Mouse (Mus musculus): Measurements from ENCODE around the gene Slc13a5. TPM values are rescaled to one million over a fixed set of nuclear protein-coding genes. Genes with fewer than 3 reads are reported as not detected.

Gene Slc13a5
- polyA plus RNA-seq, 1 experiment from 2014 or later = 0.46 TPM

DNA sequence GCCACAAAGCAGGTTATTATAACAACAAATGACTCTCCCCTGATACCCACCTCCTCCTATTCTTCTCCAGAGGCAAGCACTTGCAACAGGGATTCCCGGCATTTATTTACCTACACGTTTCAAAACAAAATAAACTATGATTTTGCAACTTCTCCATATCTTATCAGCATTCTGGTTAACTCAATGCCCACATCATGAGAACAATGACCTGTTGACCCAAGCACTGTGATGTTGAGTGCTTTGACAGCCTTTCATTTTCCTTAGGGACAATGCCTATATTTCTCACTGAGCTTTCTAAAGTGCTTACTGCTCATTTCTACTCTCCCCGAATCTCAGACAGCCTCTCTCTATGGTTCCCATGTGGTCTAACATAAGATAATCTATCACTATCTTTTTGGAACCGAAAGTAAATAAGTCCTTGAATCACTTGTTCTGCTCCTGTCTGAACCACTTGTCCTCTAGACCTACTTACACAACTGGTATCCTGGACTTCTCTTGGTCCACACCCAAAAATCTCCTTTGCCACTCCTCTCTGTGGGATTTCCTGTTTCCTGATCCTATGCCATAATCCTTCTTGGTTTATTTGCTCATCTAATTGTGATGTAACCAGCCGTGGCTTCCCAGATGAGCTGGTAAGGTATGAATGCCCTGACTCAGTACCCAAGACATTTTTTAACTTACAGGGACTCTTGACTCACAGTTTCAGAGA is 14.3 kb upstream of the Slc13a5 start:
- no peaks in the 10 kb centered on the region for H3K27me3 ChIP-seq (ENCODE audit: control insufficient read depth, insufficient read depth, low read length)
- DNase-seq (ENCODE audit: low spot score) (no peak), ATAC-seq (ENCODE audit: insufficient read depth, low FRiP score, low TSS enrichment) (no peak)
- no peaks in the 10 kb centered on the region for H3K36me3 ChIP-seq (ENCODE audit: control insufficient read depth, insufficient read depth, low read length)
- WGBS = 90% methylated on average over 5 of the region's 5 CpGs
- H3K4me3 ChIP-seq (ENCODE audit: low read depth, low read length) = no peak overlapping the region
- no peaks in the 10 kb centered on the region for H3K9me3 ChIP-seq (ENCODE audit: control insufficient read depth, low read length)
- H3K4me1 ChIP-seq (ENCODE audit: control insufficient read depth, insufficient read depth, low read length) = no peaks in the 10 kb centered on the region
- no peak overlapping the region for H3K4me2 ChIP-seq (ENCODE audit: low read depth)
- no peak overlapping the region for H3K27ac ChIP-seq (ENCODE audit: low read depth, low read length)
- no peak overlapping the region for H3K9ac ChIP-seq (ENCODE audit: low read length)

DNA sequence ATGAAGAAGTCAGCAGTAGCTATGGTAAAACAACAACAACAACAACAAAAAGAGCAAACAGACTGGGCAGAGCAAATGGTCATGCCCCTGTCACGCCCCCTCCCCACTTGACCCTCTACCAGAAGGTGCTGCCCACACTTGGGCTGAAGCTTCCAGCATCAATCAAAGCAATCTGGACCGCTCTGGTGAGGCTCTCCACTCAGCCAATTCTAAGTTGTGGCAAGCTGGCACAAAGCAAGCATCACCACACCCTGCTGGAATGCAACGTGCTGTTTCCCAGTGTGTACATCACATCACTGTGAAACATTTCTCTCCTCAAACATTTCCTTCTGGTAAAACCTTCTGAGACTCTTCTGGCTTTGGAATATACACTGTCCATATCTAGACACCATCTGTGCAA is 6.3 kb upstream of the Slc13a5 start:
- no peak overlapping the region for H3K27ac ChIP-seq (ENCODE audit: low read depth, low read length)
- no peak overlapping the region for H3K9ac ChIP-seq (ENCODE audit: low read length)
- 75% methylated on average over 3 of the region's 3 CpGs for WGBS
- H3K4me1 ChIP-seq (ENCODE audit: control insufficient read depth, insufficient read depth, low read length) = no peaks in the 10 kb centered on the region
- H3K9me3 ChIP-seq (ENCODE audit: control insufficient read depth, low read length) = no peaks in the 10 kb centered on the region
- no peaks in the 10 kb centered on the region for H3K36me3 ChIP-seq (ENCODE audit: control insufficient read depth, insufficient read depth, low read length)
- ATAC-seq (ENCODE audit: insufficient read depth, low FRiP score, low TSS enrichment) (no peak), DNase-seq (ENCODE audit: low spot score) (no peak)
- H3K4me3 ChIP-seq (ENCODE audit: low read depth, low read length) = no peak overlapping the region
- no peaks in the 10 kb centered on the region for H3K27me3 ChIP-seq (ENCODE audit: control insufficient read depth, insufficient read depth, low read length)
- H3K4me2 ChIP-seq (ENCODE audit: low read depth) = no peak overlapping the region

DNA sequence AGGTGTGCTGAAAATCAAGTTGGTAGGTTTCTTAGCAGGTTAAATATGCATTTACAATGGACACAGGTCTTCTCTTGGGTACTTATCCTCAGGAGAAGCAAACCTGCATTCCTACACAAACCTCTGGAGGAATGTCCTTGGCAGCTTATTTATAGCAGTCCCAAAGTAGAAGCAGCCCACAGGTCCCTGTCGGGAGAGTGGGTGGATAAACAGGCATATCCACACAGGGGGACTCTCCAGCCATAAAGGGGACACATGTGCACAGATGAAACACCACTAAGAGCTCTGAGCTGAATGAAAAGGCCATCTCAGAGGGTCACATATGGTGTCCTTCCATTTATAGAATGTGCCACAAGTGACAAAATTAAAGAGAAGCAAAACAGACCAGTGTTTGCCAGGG is 4.7 kb upstream of the Slc13a5 start:
- no peaks in the 10 kb centered on the region for H3K9me3 ChIP-seq (ENCODE audit: control insufficient read depth, low read length)
- no peaks in the 10 kb centered on the region for H3K4me1 ChIP-seq (ENCODE audit: control insufficient read depth, insufficient read depth, low read length)
- no peak overlapping the region for H3K9ac ChIP-seq (ENCODE audit: low read length)
- H3K27ac ChIP-seq (ENCODE audit: low read depth, low read length) = no peak overlapping the region
- H3K36me3 ChIP-seq (ENCODE audit: control insufficient read depth, insufficient read depth, low read length) = no peaks in the 10 kb centered on the region
- ATAC-seq (ENCODE audit: insufficient read depth, low FRiP score, low TSS enrichment) (no peak), DNase-seq (ENCODE audit: low spot score) (no peak)
- WGBS = 72% methylated on average over 1 of the region's 1 CpGs
- no peak overlapping the region for H3K4me3 ChIP-seq (ENCODE audit: low read depth, low read length)
- no peak overlapping the region for H3K4me2 ChIP-seq (ENCODE audit: low read depth)
- H3K27me3 ChIP-seq (ENCODE audit: control insufficient read depth, insufficient read depth, low read length) = peaks cover 6% of the 10 kb centered on the region

DNA sequence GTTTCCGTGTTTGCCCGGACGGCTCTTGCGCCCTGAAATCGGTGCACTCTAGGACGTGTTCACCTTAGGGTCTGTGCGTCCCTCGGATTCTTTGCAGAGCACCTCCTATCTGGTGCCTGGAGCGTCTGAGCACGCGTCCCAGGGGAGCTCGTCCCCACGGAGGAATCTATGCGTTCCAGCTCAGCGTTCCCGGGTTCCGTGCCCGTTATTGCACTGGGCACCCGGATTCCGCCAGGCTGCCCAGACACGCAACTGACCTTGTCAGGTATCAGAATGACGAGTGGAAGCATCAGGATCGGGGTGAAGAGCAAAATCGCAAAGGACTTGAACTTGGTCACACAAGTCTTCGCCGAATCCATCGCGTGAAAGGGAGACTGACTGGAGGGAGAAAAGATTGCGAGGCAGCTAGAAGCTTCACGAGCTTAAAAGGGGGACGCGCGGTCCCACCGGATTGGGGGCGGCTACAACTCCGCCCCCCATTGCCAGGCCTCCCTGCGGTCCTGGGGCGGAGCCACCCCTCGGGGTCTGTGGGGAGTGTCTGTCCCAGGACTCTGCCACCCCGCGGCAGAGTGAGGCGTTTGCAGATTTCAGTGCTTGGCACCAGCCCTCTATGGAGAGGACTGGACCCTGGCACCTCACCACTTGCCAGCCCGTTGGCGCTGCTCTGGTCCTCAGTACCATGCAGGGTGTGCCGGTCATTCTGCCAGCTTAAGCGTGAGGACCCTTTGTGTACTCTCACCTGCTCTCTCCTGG is 639 bp downstream of the Slc13a5 start:
- WGBS = 1% methylated on average over 46 of the region's 46 CpGs
- H3K27me3 ChIP-seq (ENCODE audit: control insufficient read depth, insufficient read depth, low read length) = peaks cover 29% of the 10 kb centered on the region
- peak overlapping the region; percentile 41 for H3K9ac ChIP-seq (ENCODE audit: low read length)
- H3K4me2 ChIP-seq (ENCODE audit: low read depth) = peak overlapping the region; percentile 74
- DNase-seq (ENCODE audit: low spot score) (peak; percentile 76), ATAC-seq (ENCODE audit: insufficient read depth, low FRiP score, low TSS enrichment) (peak; percentile 85)
- no peaks in the 10 kb centered on the region for H3K4me1 ChIP-seq (ENCODE audit: control insufficient read depth, insufficient read depth, low read length)
- no peaks in the 10 kb centered on the region for H3K36me3 ChIP-seq (ENCODE audit: control insufficient read depth, insufficient read depth, low read length)
- H3K27ac ChIP-seq (ENCODE audit: low read depth, low read length) = no peak overlapping the region
- H3K4me3 ChIP-seq (ENCODE audit: low read depth, low read length) = peak overlapping the region; percentile 40
- no peaks in the 10 kb centered on the region for H3K9me3 ChIP-seq (ENCODE audit: control insufficient read depth, low read length)

DNA sequence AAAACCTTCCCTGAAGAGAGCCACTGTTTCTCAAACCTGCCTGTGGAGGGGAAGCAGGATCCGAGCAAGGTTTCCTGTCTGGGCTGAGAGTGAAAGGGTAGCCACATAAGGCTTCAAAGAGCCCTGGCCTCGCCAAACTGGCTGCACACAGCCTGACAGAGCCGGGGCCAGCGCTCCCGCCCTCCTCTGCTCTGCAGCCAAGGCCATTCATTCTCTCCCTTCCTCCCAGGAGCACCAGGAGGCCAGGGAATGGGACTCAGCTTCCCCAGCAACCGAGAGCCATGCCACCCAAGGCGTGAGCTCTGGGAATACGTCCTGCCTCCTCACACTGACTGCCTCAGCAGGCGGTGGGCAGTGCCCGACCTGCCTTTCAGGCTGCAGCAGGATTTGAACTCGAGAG is 1.5 kb downstream of the Slc13a5 start:
- no peak overlapping the region for H3K4me2 ChIP-seq (ENCODE audit: low read depth)
- H3K36me3 ChIP-seq (ENCODE audit: control insufficient read depth, insufficient read depth, low read length) = no peaks in the 10 kb centered on the region
- no peak overlapping the region for H3K4me3 ChIP-seq (ENCODE audit: low read depth, low read length)
- no peaks in the 10 kb centered on the region for H3K4me1 ChIP-seq (ENCODE audit: control insufficient read depth, insufficient read depth, low read length)
- DNase-seq (ENCODE audit: low spot score) (peak; percentile 17), ATAC-seq (ENCODE audit: insufficient read depth, low FRiP score, low TSS enrichment) (no peak)
- no peaks in the 10 kb centered on the region for H3K9me3 ChIP-seq (ENCODE audit: control insufficient read depth, low read length)
- H3K27ac ChIP-seq (ENCODE audit: low read depth, low read length) = no peak overlapping the region
- WGBS = 3% methylated on average over 11 of the region's 11 CpGs
- H3K27me3 ChIP-seq (ENCODE audit: control insufficient read depth, insufficient read depth, low read length) = peaks cover 29% of the 10 kb centered on the region
- no peak overlapping the region for H3K9ac ChIP-seq (ENCODE audit: low read length)

DNA sequence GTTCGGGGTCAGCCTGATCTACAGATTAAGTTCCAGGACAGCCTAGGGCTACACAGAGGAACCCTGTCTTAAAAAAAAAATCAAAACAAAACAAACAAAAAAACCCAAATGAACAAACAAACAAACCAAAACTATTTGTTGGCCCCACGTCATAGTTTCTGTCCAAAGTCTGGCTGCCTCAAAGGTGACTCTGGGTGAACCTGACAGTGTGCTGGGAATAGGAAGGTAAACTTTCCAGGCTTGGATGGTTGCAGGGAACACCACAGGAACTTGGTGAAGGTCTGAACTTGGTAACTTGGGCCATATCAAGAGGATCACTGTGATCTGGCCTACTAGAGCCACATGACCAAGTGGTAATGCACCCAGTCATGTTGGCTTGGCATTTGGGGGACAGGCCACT is 10.6 kb downstream of the Slc13a5 start:
- Histone ChIP-seq H3K9me3 (ENCODE audit: control insufficient read depth, low read length) (no peaks in the 10 kb centered on the region), H3K36me3 (ENCODE audit: control insufficient read depth, insufficient read depth, low read length) (no peaks in the 10 kb centered on the region), H3K9ac (ENCODE audit: low read length) (no peak overlapping the region), H3K4me1 (ENCODE audit: control insufficient read depth, insufficient read depth, low read length) (no peaks in the 10 kb centered on the region), H3K27me3 (ENCODE audit: control insufficient read depth, insufficient read depth, low read length) (no peaks in the 10 kb centered on the region), H3K27ac (ENCODE audit: low read depth, low read length) (no peak overlapping the region), H3K4me2 (ENCODE audit: low read depth) (no peak overlapping the region), H3K4me3 (ENCODE audit: low read depth, low read length) (no peak overlapping the region)
- no peak for DNase-seq (ENCODE audit: low spot score)
- WGBS = 85% methylated on average over 2 of the region's 2 CpGs
- no peak for ATAC-seq (ENCODE audit: insufficient read depth, low FRiP score, low TSS enrichment)

DNA sequence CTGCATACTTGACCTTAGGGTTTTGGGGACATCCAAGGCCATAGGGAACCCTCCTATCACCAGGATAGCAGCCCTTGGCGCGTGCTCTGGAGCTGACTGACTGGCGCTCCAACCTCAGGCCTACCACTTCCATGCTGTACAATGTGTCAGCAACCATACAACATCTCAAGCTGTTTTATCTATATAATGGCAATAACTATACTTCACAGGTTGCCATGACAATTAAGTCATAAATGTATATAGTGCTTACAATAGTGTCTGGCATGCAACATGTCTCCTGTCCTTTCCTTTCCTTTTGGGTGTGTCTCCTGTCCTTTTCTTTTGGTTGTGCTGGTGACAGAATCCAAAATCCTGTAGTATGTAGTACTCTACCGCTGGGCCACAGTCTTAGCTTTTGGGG is 11.4 kb downstream of the Slc13a5 start:
- Histone ChIP-seq H3K4me3 (ENCODE audit: low read depth, low read length) (no peak overlapping the region), H3K27ac (ENCODE audit: low read depth, low read length) (no peak overlapping the region), H3K9me3 (ENCODE audit: control insufficient read depth, low read length) (no peaks in the 10 kb centered on the region), H3K4me1 (ENCODE audit: control insufficient read depth, insufficient read depth, low read length) (no peaks in the 10 kb centered on the region), H3K9ac (ENCODE audit: low read length) (no peak overlapping the region), H3K4me2 (ENCODE audit: low read depth) (no peak overlapping the region), H3K27me3 (ENCODE audit: control insufficient read depth, insufficient read depth, low read length) (no peaks in the 10 kb centered on the region), H3K36me3 (ENCODE audit: control insufficient read depth, insufficient read depth, low read length) (no peaks in the 10 kb centered on the region)
- no peak for ATAC-seq (ENCODE audit: insufficient read depth, low FRiP score, low TSS enrichment)
- 92% methylated on average over 4 of the region's 4 CpGs for WGBS
- no peak for DNase-seq (ENCODE audit: low spot score)

DNA sequence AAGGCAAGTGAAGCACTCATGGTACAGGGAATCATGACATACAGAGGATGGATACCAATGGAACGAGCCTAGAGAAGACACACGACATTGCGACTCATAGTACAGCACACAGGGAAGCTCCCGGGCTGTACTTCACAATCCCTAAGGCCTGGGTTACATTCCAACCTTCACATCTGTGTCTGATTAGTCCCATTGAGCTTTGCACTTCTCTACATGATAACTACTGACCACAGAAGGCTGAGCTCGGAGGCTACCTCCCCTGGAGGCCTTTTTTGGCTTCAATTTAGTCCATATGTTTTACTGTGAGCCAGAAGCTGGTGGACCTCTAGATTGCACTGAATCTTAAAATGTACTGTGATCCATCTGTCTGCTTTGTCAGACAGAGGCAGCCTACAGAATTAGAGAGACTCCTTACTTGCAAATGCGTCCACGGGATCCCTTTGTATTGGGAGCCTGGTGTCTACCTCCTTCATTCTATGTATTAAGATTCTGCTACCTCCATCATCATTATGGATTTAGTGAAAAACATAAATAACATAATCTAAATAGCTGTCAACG is 21.7 kb downstream of the Slc13a5 start:
- Histone ChIP-seq H3K9me3 (ENCODE audit: control insufficient read depth, low read length) (no peaks in the 10 kb centered on the region), H3K27ac (ENCODE audit: low read depth, low read length) (no peak overlapping the region), H3K4me3 (ENCODE audit: low read depth, low read length) (no peak overlapping the region), H3K4me2 (ENCODE audit: low read depth) (no peak overlapping the region), H3K36me3 (ENCODE audit: control insufficient read depth, insufficient read depth, low read length) (no peaks in the 10 kb centered on the region), H3K4me1 (ENCODE audit: control insufficient read depth, insufficient read depth, low read length) (no peaks in the 10 kb centered on the region), H3K27me3 (ENCODE audit: control insufficient read depth, insufficient read depth, low read length) (no peaks in the 10 kb centered on the region), H3K9ac (ENCODE audit: low read length) (no peak overlapping the region)
- ATAC-seq (ENCODE audit: insufficient read depth, low FRiP score, low TSS enrichment) = no peak
- DNase-seq (ENCODE audit: low spot score) = no peak
- WGBS = 82% methylated on average over 8 of the region's 8 CpGs

Measured in neural tube, embryonic 11.5 days (tissue).